Mouse (Mus musculus) forebrain, postnatal 0 days (tissue): ENCODE measurements around the gene Spn. TPM values are rescaled to one million over a fixed set of nuclear protein-coding genes. Genes with fewer than 3 reads are reported as not detected.

Experiments
- ATAC-seq: fragments of 200-750 bp; cut with Nextera tagmentation; 2 replicates; pipeline ENCODE4 v1.8.0; 2017; ENCODE audit warnings: mild to moderate bottlenecking, moderate library complexity
- DNase-seq: peaks from one replicate; pipeline ENCODE4 v3.0.0-alpha.2; 2015
- H3K27ac ChIP-seq: fragments of 300-500 bp; sonication (generic); 2 replicates; pipeline ENCODE4 v1.5.1; 2014; ENCODE audit warnings: low read depth, mild to moderate bottlenecking, antibody characterized with exemption, low read length, moderate library complexity, mixed read lengths
- H3K27me3 ChIP-seq: fragments of 300-500 bp; sonication (generic); 2 replicates; pipeline ENCODE4 v1.6.1; 2014; ENCODE audit warnings: mild to moderate bottlenecking, low read length, mixed read lengths; ENCODE audit not compliant: insufficient read depth
- H3K36me3 ChIP-seq: fragments of 300-500 bp; sonication (generic); 2 replicates; pipeline ENCODE4 v1.6.1; 2014; ENCODE audit warnings: mild to moderate bottlenecking, moderate library complexity; ENCODE audit not compliant: insufficient read depth
- H3K4me1 ChIP-seq: fragments of 300-500 bp; sonication (generic); 2 replicates; pipeline ENCODE4 v1.6.1; 2014; ENCODE audit warnings: antibody characterized with exemption; ENCODE audit not compliant: insufficient read depth
- H3K4me2 ChIP-seq: fragments of 300-500 bp; sonication (generic); 2 replicates; pipeline ENCODE4 v1.6.1; 2014; ENCODE audit warnings: low read depth, mild to moderate bottlenecking, moderate library complexity
- H3K4me3 ChIP-seq: fragments of 300-500 bp; sonication (generic); 2 replicates; pipeline ENCODE4 v1.5.1; 2014; ENCODE audit warnings: low read depth, low read length, mixed read lengths
- H3K9ac ChIP-seq: fragments of 300-500 bp; sonication (generic); 2 replicates; pipeline ENCODE4 v1.6.1; 2014; ENCODE audit warnings: mild to moderate bottlenecking
- H3K9me3 ChIP-seq: fragments of 300-500 bp; sonication (generic); 2 replicates; pipeline ENCODE4 v1.6.1; 2016; ENCODE audit warnings: low read length
- CTCF ChIP-seq: sonication (generic); IDR thresholded peaks from 2 replicates; pipeline ENCODE4 v1.5.1; 2016; ENCODE audit warnings: antibody characterized with exemption, control low read depth, low read depth
- WGBS: fragments of 180-500 bp; shearing (Covaris S2); extraction: QIAGEN DNeasy Blood & Tissue Kit; methylation state at CpG from one replicate; pipeline ENCODE4 v1.1.7; 2014; 5-methylcytosine and 5-hydroxymethylcytosine counted together
- polyA plus RNA-seq: library from polyadenylated mRNA; unstranded; fragments of >200 nt; fragmentation: Nextera tagmentation; extraction: Ambion mirVana; gene quantifications from 2 replicates; pipeline ENCODE4 v1.2.1, GENCODE M21; 2015
- total RNA-seq: library from RNA; depleted of rRNA; stranded (reverse); fragments of >200 nt; gene quantifications from 2 replicates; pipeline ENCODE4 v1.2.3, GENCODE M21; 2014

The Spn gene
- total and polyA plus RNA-seq, 2 experiments from 2014 or later, result 0.10 to 0.14 TPM

DNA sequence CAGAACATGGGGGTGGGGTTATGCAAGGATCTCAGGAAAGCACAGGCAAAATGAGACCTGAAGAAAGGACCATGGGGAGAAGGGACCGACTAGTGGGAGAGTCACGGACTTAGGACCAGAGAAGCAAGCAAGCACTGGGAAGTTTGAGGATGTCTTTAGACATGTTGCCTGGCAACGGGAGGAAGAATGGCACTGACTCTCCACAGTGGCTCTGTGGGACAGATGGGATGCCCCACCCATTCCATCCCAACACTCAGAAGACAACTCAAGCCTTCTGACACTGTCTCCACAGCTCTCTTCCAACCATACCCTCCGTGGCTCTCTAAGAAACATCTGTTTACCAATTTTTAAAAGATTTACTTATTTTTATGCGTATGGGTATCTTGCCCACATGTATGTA lies 4.5 kb downstream of the Spn start:
- no peak for TF ChIP-seq CTCF
- Histone ChIP-seq H3K27ac (no peak overlapping the region), H3K9me3 (no peaks in the 10 kb centered on the region), H3K4me3 (no peak overlapping the region), H3K4me1 (no peaks in the 10 kb centered on the region), H3K36me3 (no peaks in the 10 kb centered on the region), H3K27me3 (no peaks in the 10 kb centered on the region), H3K9ac (no peak overlapping the region), H3K4me2 (no peak overlapping the region)
- WGBS, result 48% methylated on average over 5 of the region's 5 CpGs
- no peak for DNase-seq
- ATAC-seq, result 0 out of 2 replicates have a peak, but pooled peaks have one; percentile 23

GRCm38 (mm10) chr7:127129638-127130037 lies 8.0 kb downstream of the Spn start:
- Histone ChIP-seq H3K4me3 (no peak overlapping the region), H3K4me1 (no peaks in the 10 kb centered on the region), H3K4me2 (no peak overlapping the region), H3K9me3 (no peaks in the 10 kb centered on the region), H3K9ac (no peak overlapping the region), H3K36me3 (no peaks in the 10 kb centered on the region), H3K27me3 (no peaks in the 10 kb centered on the region), H3K27ac (no peak overlapping the region)
- 9% methylated on average over 4 of the region's 4 CpGs for WGBS
- DNase-seq (peak; percentile 59), ATAC-seq (peak; percentile 71)
- TF ChIP-seq CTCF, result peak; percentile 72

DNA sequence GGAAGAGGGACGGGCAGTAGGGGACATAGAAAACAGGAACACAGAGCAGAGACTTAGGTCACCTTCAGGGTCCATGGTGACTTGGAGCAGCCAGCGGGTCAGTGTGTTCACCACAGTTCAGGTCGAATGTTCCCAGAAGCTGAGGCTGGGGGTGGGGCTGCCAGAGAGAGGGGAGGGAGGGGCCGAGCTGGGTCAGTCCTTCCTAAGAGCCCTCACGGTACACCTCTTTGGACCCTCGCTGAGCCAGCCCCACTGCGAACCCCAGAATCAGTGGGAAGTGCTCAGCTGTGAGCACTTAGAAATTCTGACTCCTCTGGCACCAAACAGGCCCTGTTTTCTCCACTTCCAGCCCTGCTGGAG lies 15.7 kb downstream of the Spn start, which contains the start of gene Qprt:
TSS of gene Qprt (minus strand) at position 316 of the 360 bp plus-strand sequence.
- Histone ChIP-seq H3K4me1 (no peaks in the 10 kb centered on the region), H3K9me3 (no peaks in the 10 kb centered on the region), H3K27me3 (peaks cover 12% of the 10 kb centered on the region; the same call in 1 of the 2 replicates), H3K9ac (no peak within 1 kb of the TSS), H3K36me3 (no peaks in the 10 kb centered on the region), H3K4me2 (no peak within 1 kb of the TSS), H3K27ac (no peak within 1 kb of the TSS), H3K4me3 (no peak within 1 kb of the TSS)
- no peak for ATAC-seq
- 13% methylated on average over 6 of the region's 7 CpGs for WGBS
- no peak for DNase-seq
- TF ChIP-seq CTCF, result no peak

DNA sequence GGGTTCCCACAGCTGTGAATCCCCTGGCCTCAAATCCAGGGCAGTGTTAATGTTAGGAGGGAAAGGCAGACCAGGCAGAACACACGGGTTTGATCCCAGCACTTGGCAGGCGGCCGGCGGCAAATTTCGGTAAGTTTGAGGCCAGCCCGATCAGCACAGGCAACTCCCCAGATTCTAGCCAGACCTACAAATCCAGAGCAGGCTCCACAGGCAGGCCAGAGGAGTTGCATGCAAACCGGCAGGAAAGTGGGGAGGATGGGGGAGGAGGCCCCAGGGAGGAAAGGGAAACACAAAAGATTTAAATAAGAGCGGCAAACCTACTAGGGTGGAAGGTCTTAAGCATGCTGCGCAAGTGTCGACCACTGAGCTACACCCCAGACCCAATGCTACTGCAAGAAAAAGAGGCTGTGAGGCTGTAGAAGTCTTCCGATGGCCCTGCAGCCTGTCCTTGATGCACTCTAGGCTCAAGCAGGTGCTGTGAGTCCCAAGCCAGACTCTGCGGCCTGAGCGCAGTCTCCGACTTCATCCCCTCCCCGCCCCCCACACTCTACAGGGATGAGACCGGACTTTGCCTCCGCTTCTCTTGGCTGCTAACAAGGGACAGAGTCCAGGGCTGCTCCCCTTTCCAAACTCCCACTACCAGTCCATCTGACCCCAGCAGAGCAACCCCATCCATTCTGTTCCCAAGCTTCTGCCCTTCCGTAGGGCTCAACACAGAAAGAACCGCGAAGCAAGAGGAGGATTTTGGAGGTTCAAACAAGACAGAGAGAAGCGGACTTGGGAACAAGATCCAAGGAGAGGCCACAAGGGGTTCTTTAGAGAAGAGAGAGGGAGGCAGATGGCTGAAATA lies 16.3 kb downstream of the Spn start:
- ATAC-seq (no peak), DNase-seq (no peak)
- whole genome bisulfite sequencing, result 12% methylated on average over 21 of the region's 21 CpGs
- Histone ChIP-seq H3K36me3 (no peaks in the 10 kb centered on the region), H3K9me3 (no peaks in the 10 kb centered on the region), H3K27me3 (peaks cover 12% of the 10 kb centered on the region; the same call in 1 of the 2 replicates), H3K4me2 (no peak overlapping the region), H3K27ac (no peak overlapping the region), H3K9ac (no peak overlapping the region), H3K4me3 (no peak overlapping the region), H3K4me1 (no peaks in the 10 kb centered on the region)
- TF ChIP-seq CTCF, result no peak

DNA sequence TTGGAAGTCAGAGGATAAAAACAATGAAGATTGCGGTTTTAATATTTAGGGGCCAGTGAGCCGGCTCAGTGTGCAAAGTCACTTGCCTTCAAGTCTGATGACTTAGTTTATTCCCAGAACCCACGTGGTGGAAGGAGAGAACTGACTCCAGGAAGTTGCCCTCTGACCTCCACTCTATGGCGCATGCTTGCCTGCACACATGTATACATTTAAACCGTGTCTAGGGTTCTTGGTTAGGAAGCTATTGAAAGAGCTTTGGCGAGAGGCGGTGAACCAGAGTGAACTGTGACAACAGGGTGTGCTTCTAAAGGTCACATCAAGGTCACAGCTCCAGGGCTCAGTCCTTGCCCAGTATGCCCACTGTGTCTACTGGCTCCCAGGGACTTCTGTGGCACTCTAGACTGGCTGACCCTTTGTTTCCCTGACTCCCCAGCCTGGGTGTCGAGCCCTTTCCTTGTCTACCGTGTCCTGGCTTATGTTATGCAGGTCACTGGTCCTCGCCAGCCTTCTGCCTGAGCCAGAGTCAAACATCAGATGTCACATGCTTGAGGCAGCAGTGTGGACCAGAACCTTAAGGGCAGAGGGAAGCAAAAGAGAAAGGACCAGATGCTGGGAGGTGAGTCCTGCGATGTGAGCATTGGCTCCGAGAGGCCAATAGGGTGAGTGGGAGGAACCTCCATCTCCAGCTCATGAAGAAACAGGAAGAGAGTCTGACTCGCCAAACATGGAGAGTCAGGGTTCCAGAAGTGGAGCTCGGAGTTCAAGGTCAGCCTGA lies 18.8 kb downstream of the Spn start:
- H3K4me1 ChIP-seq, result no peaks in the 10 kb centered on the region
- 61% methylated on average over 14 of the region's 14 CpGs for WGBS
- no peak for ATAC-seq

GRCm38 (mm10) chr7:127117948-127118347 lies 19.7 kb downstream of the Spn start:
- Histone ChIP-seq H3K4me1 (no peaks in the 10 kb centered on the region), H3K4me2 (no peak overlapping the region), H3K9me3 (no peaks in the 10 kb centered on the region), H3K9ac (no peak overlapping the region), H3K4me3 (no peak overlapping the region), H3K36me3 (no peaks in the 10 kb centered on the region), H3K27ac (no peak overlapping the region), H3K27me3 (peaks cover 12% of the 10 kb centered on the region; the same call in 1 of the 2 replicates)
- WGBS, result 56% methylated on average over 5 of the region's 5 CpGs
- no peak for DNase-seq
- 0 out of 2 replicates have a peak, but pooled peaks have one; percentile 18 for ATAC-seq
- TF ChIP-seq CTCF, result peak; percentile 54

More for the DNA sequence above, 18.8 kb downstream of the Spn start:
- Histone ChIP-seq H3K4me3 (no peak overlapping the region), H3K27ac (no peak overlapping the region), H3K9ac (no peak overlapping the region), H3K36me3 (no peaks in the 10 kb centered on the region), H3K27me3 (peaks cover 12% of the 10 kb centered on the region; the same call in 1 of the 2 replicates), H3K9me3 (no peaks in the 10 kb centered on the region), H3K4me2 (no peak overlapping the region)
- TF ChIP-seq CTCF, result no peak
- DNase-seq, result no peak
